Mouse (Mus musculus): ENCODE data around the gene Platr25. TPM values are rescaled to one million over a fixed set of nuclear protein-coding genes. Genes with fewer than 3 reads are reported as not detected.
"Not testable (repeated sequence)": the region's sequence is repeated elsewhere in the genome, so short reads cannot be mapped to it uniquely, and the experiment has no call there.

The Platr25 gene
- polyA plus RNA-seq, 1 experiment from 2014 or later, result 21.6 TPM

DNA sequence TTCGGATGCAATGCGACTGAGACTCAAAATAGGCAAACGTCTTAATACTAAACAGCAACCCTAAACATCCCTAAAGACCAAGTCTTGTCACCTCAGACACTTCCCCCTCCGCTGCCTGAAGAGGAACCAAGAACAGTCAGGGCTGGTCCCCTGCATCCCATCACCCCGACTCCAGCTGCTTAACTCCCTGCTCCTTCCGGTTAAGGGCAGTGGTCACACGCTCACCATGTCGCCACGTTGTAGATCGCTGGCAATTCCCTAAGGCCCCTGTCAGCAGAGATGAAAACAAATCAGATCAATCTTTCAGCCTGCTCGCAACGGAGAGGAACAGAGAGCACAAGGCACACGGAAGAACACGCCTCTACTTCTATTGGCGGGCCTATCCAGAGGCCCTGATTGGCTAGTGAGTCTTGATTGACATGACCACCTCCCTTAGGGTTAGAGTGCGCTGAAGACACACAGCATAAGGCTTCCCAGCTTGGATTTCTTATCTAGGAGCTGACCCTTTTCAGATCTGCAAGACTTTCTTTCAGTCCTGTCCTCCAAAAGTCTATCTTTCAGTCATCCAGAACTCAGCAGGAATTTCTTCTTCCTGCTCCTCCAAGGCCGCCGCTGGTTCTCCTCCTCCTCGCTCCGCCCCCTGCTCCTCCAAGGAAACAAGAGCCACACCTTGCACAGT, 75.8 kb downstream of the Platr25 start:
- Histone ChIP-seq H3K4me3 (ENCODE audit: low read depth, low read length) (peak overlapping the region; percentile 46), H3K9ac (ENCODE audit: low read depth, low read length) (peak overlapping the region; percentile 58; the same call in 1 of the 2 replicates), H3K4me2 (peak overlapping the region; percentile 60)
- peak; percentile 98 for ATAC-seq (replicated peaks; ENCODE audit: insufficient number of reproducible peaks, low FRiP score, low TSS enrichment)
- WGBS (ENCODE audit: insufficient replicate concordance), result 2% methylated on average over 17 of the region's 20 CpGs
- not testable (repeated sequence) for H3K27ac ChIP-seq (ENCODE audit: low read depth, low read length); H3K9me3 ChIP-seq (replicated peaks; ENCODE audit: control insufficient read depth, low read length); H3K27me3 ChIP-seq (ENCODE audit: control insufficient read depth, insufficient read depth, low read length); H3K36me3 ChIP-seq (ENCODE audit: control insufficient read depth, insufficient read depth, low read length); H3K4me1 ChIP-seq (ENCODE audit: control insufficient read depth, insufficient read depth, low read length)

GRCm38 (mm10) chr13:62653369-62653743, 107.2 kb downstream of the Platr25 start:
- Histone ChIP-seq H3K36me3 (ENCODE audit: control insufficient read depth, insufficient read depth, low read length) (no peaks in the 10 kb centered on the region), H3K27ac (ENCODE audit: low read depth, low read length) (no peak overlapping the region), H3K4me1 (ENCODE audit: control insufficient read depth, insufficient read depth, low read length) (no peaks in the 10 kb centered on the region), H3K9me3 (replicated peaks; ENCODE audit: control insufficient read depth, low read length) (no peaks in the 10 kb centered on the region), H3K27me3 (ENCODE audit: control insufficient read depth, insufficient read depth, low read length) (no peaks in the 10 kb centered on the region), H3K9ac (ENCODE audit: low read depth, low read length) (peak overlapping the region; percentile 61; the same call in 1 of the 2 replicates), H3K4me2 (peak overlapping the region; percentile 63), H3K4me3 (ENCODE audit: low read depth, low read length) (peak overlapping the region; percentile 64)
- 23% methylated on average over 8 of the region's 8 CpGs for WGBS (ENCODE audit: insufficient replicate concordance)
- ATAC-seq (replicated peaks; ENCODE audit: insufficient number of reproducible peaks, low FRiP score, low TSS enrichment), result peak; percentile 57; the same call in 1 of the 2 replicates

DNA sequence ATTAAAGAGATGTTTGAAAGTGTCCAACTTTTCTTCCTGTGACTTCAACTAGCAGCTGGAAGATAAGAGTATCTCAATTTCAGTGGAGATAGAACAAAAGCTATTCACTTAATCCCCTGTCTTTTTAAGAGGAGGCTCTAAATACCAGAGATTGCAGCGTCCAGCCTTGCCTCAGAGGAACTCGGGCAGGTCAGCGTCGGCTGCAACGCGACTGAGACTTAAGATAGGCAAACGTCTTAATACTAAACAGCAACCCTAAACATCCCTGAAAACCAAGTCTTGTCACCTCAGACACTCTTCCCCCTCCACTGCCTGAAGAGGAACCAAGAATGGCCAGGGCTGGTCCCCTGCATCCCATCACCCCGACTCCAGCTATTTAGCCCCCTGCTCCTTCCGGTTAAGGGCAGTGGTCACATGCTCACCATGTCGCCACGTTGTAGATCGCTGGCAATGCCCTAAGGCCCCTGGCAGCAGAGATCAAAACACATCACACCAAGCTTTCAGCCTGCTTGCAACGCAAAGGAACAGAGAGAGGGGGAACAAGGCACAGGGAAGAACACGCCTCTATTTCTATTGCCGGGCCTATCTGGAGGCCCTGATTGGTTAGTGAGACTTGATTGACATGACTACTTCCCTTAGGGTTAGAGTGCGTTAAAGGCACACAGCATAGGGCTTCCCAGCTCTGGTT, 107.7 kb downstream of the Platr25 start:
- not testable (repeated sequence) for H3K4me1 ChIP-seq (ENCODE audit: control insufficient read depth, insufficient read depth, low read length); H3K9me3 ChIP-seq (replicated peaks; ENCODE audit: control insufficient read depth, low read length); H3K27ac ChIP-seq (ENCODE audit: low read depth, low read length); H3K27me3 ChIP-seq (ENCODE audit: control insufficient read depth, insufficient read depth, low read length); H3K36me3 ChIP-seq (ENCODE audit: control insufficient read depth, insufficient read depth, low read length)
- peak overlapping the region; percentile 61; the same call in 1 of the 2 replicates for H3K9ac ChIP-seq (ENCODE audit: low read depth, low read length)
- peak overlapping the region; percentile 63 for H3K4me2 ChIP-seq
- peak; percentile 85 for ATAC-seq (replicated peaks; ENCODE audit: insufficient number of reproducible peaks, low FRiP score, low TSS enrichment)
- peak overlapping the region; percentile 64 for H3K4me3 ChIP-seq (ENCODE audit: low read depth, low read length)
- WGBS (ENCODE audit: insufficient replicate concordance), result 3% methylated on average over 16 of the region's 16 CpGs

DNA sequence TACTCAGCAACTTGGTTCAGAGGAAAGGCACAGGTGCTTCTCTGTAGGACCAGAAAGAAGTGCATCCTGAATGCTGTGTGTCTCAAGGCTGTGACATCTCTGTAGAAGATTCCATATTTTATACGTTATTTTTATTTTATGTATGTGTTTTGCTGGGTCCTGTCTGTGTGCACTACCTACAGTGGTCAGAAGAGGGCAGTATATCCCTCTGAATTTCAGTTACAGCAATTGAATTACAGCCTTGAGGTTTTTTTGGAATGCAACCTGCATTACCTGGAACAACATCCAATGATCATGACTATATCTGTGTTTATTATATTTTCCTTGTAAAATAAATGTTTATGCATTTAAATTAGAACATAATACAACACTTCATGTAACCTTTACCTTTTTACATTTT, 133.4 kb downstream of the Platr25 start:
- H3K4me3 ChIP-seq (ENCODE audit: low read depth, low read length); H3K27ac ChIP-seq (ENCODE audit: low read depth, low read length); ATAC-seq (replicated peaks; ENCODE audit: insufficient number of reproducible peaks, low FRiP score, low TSS enrichment); H3K27me3 ChIP-seq (ENCODE audit: control insufficient read depth, insufficient read depth, low read length); H3K36me3 ChIP-seq (ENCODE audit: control insufficient read depth, insufficient read depth, low read length); H3K4me2 ChIP-seq; H3K4me1 ChIP-seq (ENCODE audit: control insufficient read depth, insufficient read depth, low read length); H3K9me3 ChIP-seq (replicated peaks; ENCODE audit: control insufficient read depth, low read length); H3K9ac ChIP-seq (ENCODE audit: low read depth, low read length): not testable (repeated sequence)
- 45% methylated on average over 1 of the region's 1 CpGs for WGBS (ENCODE audit: insufficient replicate concordance)

DNA sequence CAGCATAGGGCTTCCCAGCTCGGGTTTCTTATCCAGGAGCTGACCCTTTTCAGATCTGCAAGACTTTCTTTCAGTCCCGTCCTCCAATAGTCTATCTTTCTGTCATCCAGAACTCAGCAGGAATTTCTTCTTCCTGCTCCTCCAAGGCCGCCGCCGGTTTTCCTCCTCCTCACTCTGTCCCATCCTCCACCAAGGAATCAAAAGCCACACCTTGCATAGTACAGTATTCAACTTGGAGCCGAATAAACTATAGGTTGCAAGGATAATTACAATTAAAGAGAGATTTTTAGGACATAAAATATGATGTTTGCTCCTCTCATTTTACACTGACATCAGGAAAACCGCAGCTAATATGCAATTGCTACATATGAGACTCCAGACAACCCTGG, 136.2 kb downstream of the Platr25 start:
- peak overlapping the region; percentile 67; the same call in 1 of the 2 replicates for H3K9ac ChIP-seq (ENCODE audit: low read depth, low read length)
- peak; percentile 78 for ATAC-seq (replicated peaks; ENCODE audit: insufficient number of reproducible peaks, low FRiP score, low TSS enrichment)

GRCm38 (mm10) chr13:62623577-62624276, 136.8 kb downstream of the Platr25 start, which contains the start of gene 6720489N17Rik:
TSS of gene 6720489N17Rik (minus strand) at chr13:62624182.
- peak; percentile 100 for ATAC-seq (replicated peaks; ENCODE audit: insufficient number of reproducible peaks, low FRiP score, low TSS enrichment)
- H3K27me3 ChIP-seq (ENCODE audit: control insufficient read depth, insufficient read depth, low read length); H3K36me3 ChIP-seq (ENCODE audit: control insufficient read depth, insufficient read depth, low read length); H3K27ac ChIP-seq (ENCODE audit: low read depth, low read length); H3K9me3 ChIP-seq (replicated peaks; ENCODE audit: control insufficient read depth, low read length); H3K4me1 ChIP-seq (ENCODE audit: control insufficient read depth, insufficient read depth, low read length): not testable (repeated sequence)
- Histone ChIP-seq H3K9ac (ENCODE audit: low read depth, low read length) (peak within 1 kb of the TSS; percentile 67; the same call in 1 of the 2 replicates), H3K4me3 (ENCODE audit: low read depth, low read length) (peak within 1 kb of the TSS; percentile 52), H3K4me2 (peak within 1 kb of the TSS; percentile 61)
- under 1% methylated on average over 15 of the region's 15 CpGs for WGBS (ENCODE audit: insufficient replicate concordance)

More for the DNA sequence above, 136.2 kb downstream of the Platr25 start:
- H3K27ac ChIP-seq (ENCODE audit: low read depth, low read length); H3K36me3 ChIP-seq (ENCODE audit: control insufficient read depth, insufficient read depth, low read length); H3K9me3 ChIP-seq (replicated peaks; ENCODE audit: control insufficient read depth, low read length); H3K27me3 ChIP-seq (ENCODE audit: control insufficient read depth, insufficient read depth, low read length); H3K4me1 ChIP-seq (ENCODE audit: control insufficient read depth, insufficient read depth, low read length): not testable (repeated sequence)
- peak overlapping the region; percentile 61 for H3K4me2 ChIP-seq
- WGBS (ENCODE audit: insufficient replicate concordance), result 9% methylated on average over 7 of the region's 7 CpGs
- peak overlapping the region; percentile 52 for H3K4me3 ChIP-seq (ENCODE audit: low read depth, low read length)

MicroRNA genes within 50 kb of the gene (microRNA counts, 519-probe panel; counts per million panel counts)
- microRNA mmu-miR-713, result 32.2 counts per million

Small RNA genes lying within 50 kb of the gene (microRNA-seq; reads per million reads assigned to microRNA genes)
- gene Gm24020 (ENCODE audit: borderline number of aligned reads), result not detected
- gene Gm24588 (ENCODE audit: borderline number of aligned reads), result not detected
- not detected for gene Mir713 (ENCODE audit: borderline number of aligned reads)

Other genes with a start within 250 kb of the Platr25 start
- gene Zfp935, start 202.2 kb downstream of the Platr25 start, polyA plus RNA-seq (2014; fragmentation: Nextera tagmentation; extraction: Ambion mirVana), result not detected in 2 replicates
- gene Zfp934, start 189.5 kb downstream of the Platr25 start, polyA plus RNA-seq (2014; fragmentation: Nextera tagmentation; extraction: Ambion mirVana), result 13.7 and 15.3 TPM in 2 replicates
- gene 6720489N17Rik, start 136.5 kb downstream of the Platr25 start, polyA plus RNA-seq (2014; fragmentation: Nextera tagmentation; extraction: Ambion mirVana), result 9.3 and 10.7 TPM in 2 replicates
- 5.2 and 8.2 TPM in 2 replicates for gene Gm5141, start 25.1 kb upstream of the Platr25 start, polyA plus RNA-seq (2014; fragmentation: Nextera tagmentation; extraction: Ambion mirVana)
- gene Fbp2, start 97.7 kb upstream of the Platr25 start, polyA plus RNA-seq (2014; fragmentation: Nextera tagmentation; extraction: Ambion mirVana), result 0.11 TPM in 1 of 2 replicates, not detected in the other
- not detected in 2 replicates for gene Fbp1, start 127.6 kb upstream of the Platr25 start, polyA plus RNA-seq (2014; fragmentation: Nextera tagmentation; extraction: Ambion mirVana)
- gene 2010111I01Rik, start 204.2 kb upstream of the Platr25 start, polyA plus RNA-seq (2014; fragmentation: Nextera tagmentation; extraction: Ambion mirVana), result 49.6 and 58.9 TPM in 2 replicates

All from heart, embryonic 11.5 days (tissue).